Mouse (Mus musculus): ENCODE data around the gene Ceacam16.

The Ceacam16 gene

GRCm38 (mm10) chr7:19861199-19861598 lies at the start of gene Ceacam16:
Ceacam16 (minus strand) TSS chr7:19861299.
- DNase-seq (ENCODE audit: low read depth, low spot score), result no peak

DNA sequence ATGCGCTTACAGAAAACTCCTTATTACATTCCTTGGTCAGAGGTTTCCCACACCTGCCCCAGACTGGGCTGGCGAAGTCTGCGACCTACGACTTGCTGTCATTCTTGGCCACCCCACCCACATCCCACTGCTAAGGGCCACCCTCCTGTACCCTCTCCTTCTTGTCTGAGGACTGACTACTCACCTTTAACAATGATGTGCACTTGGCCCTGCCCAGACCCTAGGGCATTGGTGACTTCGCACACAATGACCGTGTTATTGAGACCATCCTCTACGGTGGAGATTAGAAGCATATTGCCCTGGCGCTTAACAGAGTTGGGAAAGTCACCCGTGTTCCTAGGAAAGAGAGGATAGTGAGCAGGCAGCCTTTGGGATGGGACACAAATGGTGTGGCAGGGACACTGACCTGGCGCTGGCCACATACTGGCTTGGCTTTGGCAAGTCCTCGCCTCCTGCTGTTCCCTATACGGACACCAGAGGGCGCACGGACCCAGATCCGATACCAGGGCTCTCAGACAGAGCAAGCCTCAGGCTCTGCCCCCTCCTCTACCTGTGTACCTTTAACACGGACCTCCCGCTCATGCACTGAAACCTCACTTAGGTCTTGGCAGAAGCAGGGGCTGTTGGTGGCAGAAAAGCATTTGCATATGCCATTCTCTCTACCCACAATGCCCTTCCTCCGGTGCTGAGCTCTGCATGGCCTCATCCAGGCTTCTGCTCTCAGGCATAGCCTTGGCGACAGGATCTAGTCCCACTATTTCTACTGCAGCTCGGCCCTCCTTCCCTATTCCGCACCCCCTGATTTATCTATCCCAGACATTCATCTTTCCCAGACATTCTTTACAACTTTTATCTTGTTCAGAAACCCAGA lies 49.6 kb upstream of the Ceacam16 start:
- peak; percentile 16 for DNase-seq (ENCODE audit: low read depth, low spot score)

- peak; percentile 5 for DNase-seq (ENCODE audit: low read depth, low spot score)
Measured at GRCm38 (mm10) chr7:19889881-19890280, 28.8 kb upstream of the Ceacam16 start.

- no peak for DNase-seq (ENCODE audit: low read depth, low spot score)
Measured at GRCm38 (mm10) chr7:19887849-19888248, 26.8 kb upstream of the Ceacam16 start, which contains the start of gene Ceacam19. Ceacam19 (minus strand) TSS chr7:19887965.

- no peak for DNase-seq (ENCODE audit: low read depth, low spot score)
Measured at GRCm38 (mm10) chr7:19880754-19881153, 19.7 kb upstream of the Ceacam16 start.

GRCm38 (mm10) chr7:19876781-19877425 lies 15.8 kb upstream of the Ceacam16 start:
- no peak for DNase-seq (ENCODE audit: low read depth, low spot score)

GRCm38 (mm10) chr7:19875948-19876682 lies 15.0 kb upstream of the Ceacam16 start:
- DNase-seq (ENCODE audit: low read depth, low spot score), result no peak

DNA sequence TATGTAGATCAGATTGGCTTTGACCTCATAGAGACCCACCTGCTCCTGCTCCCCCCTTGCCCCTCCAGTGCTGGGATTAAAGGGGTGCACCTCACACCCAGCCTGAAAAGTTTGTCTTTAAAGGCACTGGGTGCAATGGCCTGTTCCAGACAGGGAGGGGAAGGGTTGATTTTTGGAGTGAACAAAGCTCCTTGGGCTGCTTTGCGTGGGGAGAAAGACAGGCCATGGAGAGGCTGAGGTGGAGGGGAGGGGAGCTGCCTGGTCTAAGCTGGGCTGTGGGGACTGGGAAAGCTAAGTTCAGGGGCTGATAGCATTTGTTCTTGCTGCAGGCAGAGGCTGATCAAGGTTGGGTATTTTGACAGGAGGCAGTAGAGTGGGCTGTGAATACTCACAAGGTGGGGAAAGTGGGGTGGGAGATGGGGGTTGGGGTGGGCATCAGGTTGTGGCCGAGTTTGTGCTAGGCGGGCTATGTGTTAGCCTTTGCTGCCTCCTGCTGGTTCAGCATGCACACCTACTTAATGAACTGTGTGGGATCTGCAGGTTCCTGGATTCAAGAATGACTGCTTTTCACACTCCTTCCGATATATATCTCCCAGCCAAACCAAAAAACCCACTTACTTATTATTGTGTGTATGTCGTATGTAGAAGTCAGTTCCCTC lies 11.0 kb upstream of the Ceacam16 start:
- DNase-seq (ENCODE audit: low read depth, low spot score), result no peak

DNA sequence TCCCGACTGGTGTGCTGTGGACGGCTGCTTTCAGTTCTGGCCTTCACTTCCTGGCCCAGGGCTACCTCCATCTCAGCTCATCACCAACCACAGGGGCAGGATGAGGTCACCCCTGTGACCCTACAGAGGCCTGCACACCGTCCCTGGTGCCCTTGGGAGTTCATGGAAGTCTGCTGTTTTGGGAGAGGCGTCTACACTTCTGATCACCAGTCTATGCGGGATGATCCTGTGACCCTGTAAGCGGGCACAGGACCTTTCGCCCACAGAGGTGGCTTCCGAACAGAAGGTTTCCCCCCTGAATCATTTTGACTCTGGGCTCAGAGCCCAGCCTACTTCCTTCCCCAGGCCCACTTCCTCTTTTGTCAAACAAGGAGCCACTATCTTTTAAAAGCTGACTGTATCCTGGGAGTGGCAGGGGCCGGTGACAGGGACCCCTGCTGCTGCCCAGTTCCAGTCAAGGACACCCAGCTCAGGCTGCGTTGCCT lies 10.1 kb upstream of the Ceacam16 start:
- no peak for DNase-seq (ENCODE audit: low read depth, low spot score)

GRCm38 (mm10) chr7:19867751-19868399 lies 6.8 kb upstream of the Ceacam16 start:
- no peak for DNase-seq (ENCODE audit: low read depth, low spot score)

- DNase-seq (ENCODE audit: low read depth, low spot score), result no peak
Measured at GRCm38 (mm10) chr7:19866490-19866889, 5.4 kb upstream of the Ceacam16 start.

GRCm38 (mm10) chr7:19865246-19866036 lies 4.3 kb upstream of the Ceacam16 start:
- no peak for DNase-seq (ENCODE audit: low read depth, low spot score)

- no peak for DNase-seq (ENCODE audit: low read depth, low spot score)
Measured at GRCm38 (mm10) chr7:19864241-19864640, 3.1 kb upstream of the Ceacam16 start.

DNA sequence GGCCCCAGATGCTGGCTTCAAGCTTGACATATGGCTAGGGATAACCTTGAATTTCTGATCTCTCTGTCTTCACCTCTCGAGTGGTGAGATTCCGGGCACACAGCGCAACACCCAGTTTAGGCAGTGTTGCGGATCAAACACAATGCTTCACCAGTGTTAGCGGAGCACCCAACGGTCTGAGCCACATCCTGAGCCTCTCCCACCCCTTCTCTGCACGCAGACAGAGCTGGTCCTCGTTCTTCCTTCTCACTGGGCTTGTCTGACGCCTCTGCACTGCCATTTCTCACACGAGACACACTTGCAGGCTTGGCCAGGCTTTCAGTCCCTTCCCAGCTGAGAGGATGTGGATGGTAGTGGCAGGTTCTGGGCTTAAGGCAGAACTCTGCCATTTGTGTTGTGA lies 1.4 kb downstream of the Ceacam16 start:
- DNase-seq (ENCODE audit: low read depth, low spot score), result no peak

DNA sequence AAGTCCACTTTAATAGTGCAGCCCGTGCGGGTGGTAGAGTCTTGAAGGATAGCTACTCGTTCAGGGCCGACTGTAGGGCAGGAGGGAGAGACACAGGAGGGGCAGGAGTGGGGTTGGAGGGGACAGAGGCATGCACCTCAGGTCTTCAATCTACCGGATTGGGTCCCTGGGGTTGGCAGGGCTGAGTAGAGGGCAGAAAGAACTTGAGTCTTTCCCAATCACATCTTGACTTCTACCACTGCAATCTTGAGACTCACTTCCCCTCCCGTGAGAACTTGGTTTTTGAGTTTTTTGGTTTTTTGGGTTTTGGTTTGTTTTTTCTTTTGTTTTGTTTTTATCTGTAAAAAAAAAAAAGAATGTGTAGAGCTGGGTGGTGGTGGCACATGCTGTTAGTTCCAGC lies 4.8 kb downstream of the Ceacam16 start:
- no peak for DNase-seq (ENCODE audit: low read depth, low spot score)

GRCm38 (mm10) chr7:19855663-19856062 lies 5.4 kb downstream of the Ceacam16 start:
- no peak for DNase-seq (ENCODE audit: low read depth, low spot score)

DNA sequence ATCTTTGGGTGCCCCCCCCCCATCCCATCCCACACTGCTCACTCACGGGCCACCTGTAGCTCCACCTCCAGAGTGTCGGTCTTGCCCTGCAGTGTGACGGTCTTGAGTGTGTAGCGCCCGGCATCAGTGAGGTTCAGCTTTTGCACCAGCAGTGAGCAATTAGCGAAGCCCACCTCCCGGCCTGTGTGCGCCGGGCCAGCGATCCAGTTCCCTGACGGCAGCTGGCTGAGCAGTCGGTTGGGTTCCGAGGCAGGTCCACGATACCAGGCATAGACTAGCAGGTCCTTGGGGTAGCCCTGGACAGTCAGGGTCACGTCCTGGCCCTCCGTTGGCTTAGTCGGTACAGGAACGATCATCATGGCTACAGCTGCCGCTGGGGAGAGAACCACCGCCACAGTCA lies 7.6 kb downstream of the Ceacam16 start:
- DNase-seq (ENCODE audit: low read depth, low spot score), result no peak

GRCm38 (mm10) chr7:19851858-19852570 lies 9.1 kb downstream of the Ceacam16 start, which contains the start of gene Gm19345:
Gm19345 (plus strand) TSS chr7:19852003.
- no peak for DNase-seq (ENCODE audit: low read depth, low spot score)

- no peak for DNase-seq (ENCODE audit: low read depth, low spot score)
Measured at GRCm38 (mm10) chr7:19844521-19845171, 16.5 kb downstream of the Ceacam16 start.
